ENCODE assay signal across 8 mouse cellular contexts in the genomic region with DNA sequence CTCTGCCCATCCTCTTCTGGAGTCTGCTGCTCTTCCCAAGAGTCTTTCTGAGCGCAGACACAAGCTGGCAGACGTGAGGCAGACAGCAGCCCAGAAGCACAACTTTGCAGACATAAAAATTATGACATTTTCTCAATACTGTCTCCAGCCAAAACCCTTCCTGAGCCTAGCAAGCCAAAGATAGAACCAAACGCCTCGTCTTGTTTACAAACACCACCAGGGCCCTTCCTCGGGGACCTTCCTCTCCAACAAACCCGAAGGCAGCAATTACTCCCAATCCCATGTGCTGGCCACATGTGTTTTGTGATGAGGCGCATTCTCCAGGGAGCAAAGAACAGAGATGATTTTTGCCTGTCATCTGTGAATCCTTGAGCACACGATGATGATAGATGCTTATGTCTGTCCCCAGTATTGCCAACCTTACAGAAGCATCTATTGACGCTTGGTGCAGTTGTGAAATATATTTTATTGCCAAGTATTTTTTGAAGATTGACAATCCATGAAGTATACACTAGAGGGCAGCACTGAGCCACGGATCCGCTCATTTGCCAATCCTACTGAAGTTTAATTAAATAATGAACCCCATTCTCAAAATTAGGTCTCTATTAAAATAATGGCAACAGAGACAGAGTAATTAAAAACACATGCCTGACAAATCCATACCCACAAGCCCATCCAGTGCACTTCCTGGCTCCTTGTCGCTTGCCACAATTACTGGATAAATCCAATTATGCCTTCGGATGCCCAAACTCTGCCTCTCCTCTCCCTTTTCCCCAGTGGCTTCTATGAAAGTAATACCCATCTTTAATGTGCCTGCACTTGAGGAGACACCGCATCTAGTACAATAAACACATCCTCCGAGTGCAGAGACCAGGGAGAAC.
DNase-seq lines count a peak whose midpoint lies in the region; ATAC-seq and TF ChIP-seq lines count a peak whose summit lies in the region.

No protein-coding gene starts in this region.

- in situ Hi-C loops in CH12.LX (cut with MboI; ENCODE audit: low pct_ligation_motif_present, low pct_unique_long_range_greater_than_20kb, low sequenced_read_pairs): loop anchor here (10.0 kb wide), 1 partner anchor 359 kb away; no protein-coding TSS in a partner anchor

- no peaks in the 10 kb centered on the region for H3K36me3 ChIP-seq in CH12.LX (replicated peaks in 1 of 2; ENCODE audit: control insufficient read depth in 1 of 2, insufficient read depth in 1 of 2, low read length in 1 of 2)
- H3K36me3 ChIP-seq in embryonic facial prominence, embryonic 14.5 days (ENCODE audit: control insufficient read depth, insufficient read depth, low read length): no peaks in the 10 kb centered on the region

- peak; percentile 63 for TF ChIP-seq RAD21 in CH12.LX (IDR thresholded peaks at IDR 0.05; ENCODE audit: low read depth, low read length)

- peak; percentile 34 for DNase-seq in adrenal gland, adult 2 months
- DNase-seq in adrenal gland, adult 8-10 months: no peak
- peak; percentile 28 for DNase-seq in CH12.LX (ENCODE audit: extremely low read depth)
- peak; percentile 77 for DNase-seq in embryonic facial prominence, embryonic 14.5 days (ENCODE audit: low spot score)
- peak; percentile 64 for DNase-seq in induced T-regulatory cell, adult 2 months (ENCODE audit: low read depth)
- DNase-seq in mesoderm, embryonic 11.5 days (ENCODE audit: low read depth, low spot score): peak; percentile 35
- no peak for DNase-seq in layer of hippocampus, adult 9-11 months
- DNase-seq in frontal cortex, postnatal 14 days (ENCODE audit: low spot score in 2 of 2): no peak

- H3K4me2 ChIP-seq in CH12.LX (ENCODE audit: insufficient read depth, low read depth, poor library complexity, severe bottlenecking): peak overlapping the region; percentile 51; the same call in 1 of the 2 replicates
- H3K4me2 ChIP-seq in embryonic facial prominence, embryonic 14.5 days (ENCODE audit: low read depth, low read length): peak overlapping the region; percentile 50

- no peaks in the 10 kb centered on the region for H3K9me3 ChIP-seq in CH12.LX (replicated peaks; ENCODE audit: low read length)
- H3K9me3 ChIP-seq in embryonic facial prominence, embryonic 14.5 days (ENCODE audit: control insufficient read depth, low read length): no peaks in the 10 kb centered on the region

- dilution Hi-C loops in CH12.LX (cut with MboI; ENCODE audit: extremely low pct_ligation_motif_present, extremely low pct_unique_long_range_greater_than_20kb, low sequenced_read_pairs): no loop called here

- peaks cover 6% of the 10 kb centered on the region for H3K27me3 ChIP-seq in CH12.LX (replicated peaks)
- no peaks in the 10 kb centered on the region for H3K27me3 ChIP-seq in embryonic facial prominence, embryonic 14.5 days (replicated peaks; ENCODE audit: control insufficient read depth, insufficient read depth, low read length)

- peak; percentile 73 to 77 for TF ChIP-seq CTCF in CH12.LX (conservative IDR thresholded peaks at IDR 0.05 in 1 of 2, IDR thresholded peaks at IDR 0.05 in 1 of 2; ENCODE audit: low read depth in 2 of 2, low read length in 2 of 2)

- TF ChIP-seq EP300 in CH12.LX (IDR thresholded peaks at IDR 0.05; ENCODE audit: low read length): no peak

- WGBS in embryonic facial prominence, embryonic 14.5 days: 13% methylated on average over 15 of the region's 15 CpGs

- peaks cover 0 to 21% of the 10 kb centered on the region in 2 experiments; a peak in 3 of 4 replicates for H3K4me1 ChIP-seq in CH12.LX (ENCODE audit: control insufficient read depth in 1 of 2, insufficient read depth in 2 of 2)
- H3K4me1 ChIP-seq in embryonic facial prominence, embryonic 14.5 days (ENCODE audit: control insufficient read depth, insufficient read depth, low read length): peaks cover 15% of the 10 kb centered on the region

- no peak for TF ChIP-seq POLR2A in CH12.LX (IDR thresholded peaks at IDR 0.05; ENCODE audit: low read depth, low read length)

- ATAC-seq in embryonic facial prominence, embryonic 14.5 days (ENCODE audit: low read depth): peak; percentile 31; the same call in 1 of the 2 replicates

- H3K9ac ChIP-seq in CH12.LX (ENCODE audit: insufficient read depth, low read depth): no peak overlapping the region
- no peak overlapping the region for H3K9ac ChIP-seq in embryonic facial prominence, embryonic 14.5 days (ENCODE audit: low read depth, low read length)

- no peaks in the 10 kb centered on the region for H3K79me2 ChIP-seq in CH12.LX (replicated peaks; ENCODE audit: control insufficient read depth, extremely low read depth, insufficient read depth, poor library complexity, severe bottlenecking)

- no peak overlapping the region for H3K4me3 ChIP-seq in CH12.LX (replicated peaks in 1 of 3; ENCODE audit: low read depth in 2 of 3, low read length in 2 of 3, poor library complexity in 1 of 3)
- H3K4me3 ChIP-seq in embryonic facial prominence, embryonic 14.5 days (ENCODE audit: low read depth, low read length): 0 out of 2 replicates have a peak overlapping the region, but pooled peaks have one; percentile 14

- no peak overlapping the region for H3K27ac ChIP-seq in CH12.LX (ENCODE audit: insufficient read depth, low read depth)
- H3K27ac ChIP-seq in embryonic facial prominence, embryonic 14.5 days (replicated peaks; ENCODE audit: low read depth, low read length): 0 out of 2 replicates have a peak overlapping the region, but pooled peaks have one; percentile 39

TF ChIP-seq in CH12.LX, 34 proteins besides CTCF, POLR2A, EP300 and RAD21:
- TF ChIP-seq NRF1 (IDR thresholded peaks at IDR 0.05; ENCODE audit: low read depth, low read length) (no peak), MXI1 (IDR thresholded peaks at IDR 0.05; ENCODE audit: low read depth, low read length) (no peak), SMC3 (IDR thresholded peaks at IDR 0.05; ENCODE audit: low read depth, low read length) (peak; percentile 48), JUND (conservative IDR thresholded peaks at IDR 0.05; ENCODE audit: low read depth, low read length) (no peak), POLR2AphosphoS2 (IDR thresholded peaks at IDR 0.05; ENCODE audit: low read depth, low read length) (no peak), MAZ (IDR thresholded peaks at IDR 0.05; ENCODE audit: low read depth, low read length) (no peak), SIN3A (IDR thresholded peaks at IDR 0.05; ENCODE audit: low read length) (no peak), IRF4 (IDR thresholded peaks at IDR 0.05; ENCODE audit: low read depth, low read length) (no peak)

Comparison
In these comparisons a context has a peak if more than half of its experiments do, and no peak if none do; other contexts are left out.
1. DNase-seq: peak in adrenal gland, adult 2 months (single experiment), CH12.LX (single experiment), embryonic facial prominence, embryonic 14.5 days (single experiment), induced T-regulatory cell, adult 2 months (single experiment) and mesoderm, embryonic 11.5 days (single experiment); none in adrenal gland, adult 8-10 months (single experiment), layer of hippocampus, adult 9-11 months (single experiment) and frontal cortex, postnatal 14 days (0 of 2).